Mouse (Mus musculus) liver, adult 10 weeks (tissue): ENCODE data around the gene Nlrc5. TPM values are rescaled to one million over a fixed set of nuclear protein-coding genes. Genes with fewer than 3 reads are reported as not detected.

Experiments used
- polyA plus RNA-seq: library from polyadenylated mRNA; stranded (reverse); fragments of 350-450 nt; fragmentation: Illumina TruSeq; extraction: RNeasy Lipid Tissue Mini Kit (QIAGEN cat#74804); gene quantifications from one replicate; pipeline ENCODE4 v1.2.3, GENCODE M21; 2014; ENCODE audit warnings: low read depth, low replicate concordance

Gene Nlrc5
- 18.6 TPM for polyA plus RNA-seq

GRCm38 (mm10) chr8:94433981-94434466, at the start of gene Nlrc5:
Gene Nlrc5, plus strand, starts transcription at chr8:94434356.

GRCm38 (mm10) chr8:94386214-94387026, 47.7 kb upstream of the Nlrc5 start, which contains the start of gene Herpud1:
Gene Herpud1, plus strand, starts transcription at chr8:94386438.

GRCm38 (mm10) chr8:94532873-94533671, 98.9 kb downstream of the Nlrc5 start, which contains the start of gene Cpne2:
Gene Cpne2, plus strand, starts transcription at chr8:94532990.

Other genes starting within 250 kb of the Nlrc5 start
- 4.3 TPM for gene Nup93, start 219.8 kb upstream of the Nlrc5 start, polyA plus RNA-seq
- gene Slc12a3, start 105.2 kb upstream of the Nlrc5 start, polyA plus RNA-seq = not detected
- 193 TPM for gene Herpud1, start 47.9 kb upstream of the Nlrc5 start, polyA plus RNA-seq
- 4.4 TPM for gene Cpne2, start 98.6 kb downstream of the Nlrc5 start, polyA plus RNA-seq
- gene Rspry1, start 167.6 kb downstream of the Nlrc5 start, polyA plus RNA-seq = 24.9 TPM
- 27.8 TPM for gene Fam192a, start 167.6 kb downstream of the Nlrc5 start, polyA plus RNA-seq
- 20.6 TPM for gene Arl2bp, start 232.2 kb downstream of the Nlrc5 start, polyA plus RNA-seq